Mouse (Mus musculus) embryonic facial prominence, embryonic 13.5 days (tissue): ENCODE measurements around the gene Cpd. TPM values are rescaled to one million over a fixed set of nuclear protein-coding genes. Genes with fewer than 3 reads are reported as not detected.

Source experiments
- ATAC-seq: fragments of 200-750 bp; cut with Nextera tagmentation; 2 replicates; pipeline ENCODE4 v1.8.0; 2017; ENCODE audit warnings: low read depth; ENCODE audit not compliant: insufficient number of reproducible peaks, insufficient read depth, low FRiP score, low TSS enrichment
- H3K27ac ChIP-seq: fragments of 300-500 bp; sonication (generic); 2 replicates; pipeline ENCODE4 v1.5.1; 2015; ENCODE audit warnings: moderate library complexity, mild to moderate bottlenecking, inconsistent platforms
- H3K27me3 ChIP-seq: fragments of 300-500 bp; sonication (generic); 2 replicates; pipeline ENCODE4 v1.6.1; 2015; ENCODE audit warnings: mild to moderate bottlenecking, inconsistent platforms
- H3K36me3 ChIP-seq: fragments of 300-500 bp; sonication (generic); 2 replicates; pipeline ENCODE4 v1.6.1; 2015; ENCODE audit warnings: mild to moderate bottlenecking, inconsistent platforms
- H3K4me1 ChIP-seq: fragments of 300-500 bp; sonication (generic); 2 replicates; pipeline ENCODE4 v1.6.1; 2015; ENCODE audit warnings: inconsistent platforms
- H3K4me2 ChIP-seq: fragments of 300-500 bp; sonication (generic); 2 replicates; pipeline ENCODE4 v1.6.1; 2015; ENCODE audit warnings: moderate library complexity, mild to moderate bottlenecking, inconsistent platforms
- H3K4me3 ChIP-seq: fragments of 300-500 bp; sonication (generic); 2 replicates; pipeline ENCODE4 v1.5.1; 2015; ENCODE audit warnings: mild to moderate bottlenecking, inconsistent platforms
- H3K9ac ChIP-seq: fragments of 300-500 bp; sonication (generic); 2 replicates; pipeline ENCODE4 v1.6.1; 2015; ENCODE audit warnings: mild to moderate bottlenecking, inconsistent platforms
- H3K9me3 ChIP-seq: fragments of 300-500 bp; sonication (generic); 2 replicates; pipeline ENCODE4 v1.6.1; 2016; ENCODE audit warnings: inconsistent platforms
- WGBS: fragments of 180-500 bp; shearing (Covaris S2); methylation state at CpG from one replicate; pipeline ENCODE4 v1.1.7; 2015; ENCODE audit warnings: mixed read lengths; 5-methylcytosine and 5-hydroxymethylcytosine counted together
- polyA plus RNA-seq: library from polyadenylated mRNA; unstranded; fragments of >200 nt; fragmentation: Nextera tagmentation; extraction: Ambion mirVana; gene quantifications from 2 replicates; pipeline ENCODE4 v1.2.1, GENCODE M21; 2015

Gene Cpd
- polyA plus RNA-seq, 1 experiment from 2014 or later = 9.7 TPM

GRCm38 (mm10) chr11:76846011-76846877 lies 574 bp downstream of the Cpd start:
- ATAC-seq = peak; percentile 22; the same call in 1 of the 2 replicates
- H3K27me3 ChIP-seq = no peaks in the 10 kb centered on the region
- no peaks in the 10 kb centered on the region for H3K9me3 ChIP-seq
- H3K4me1 ChIP-seq = peaks cover 32% of the 10 kb centered on the region
- H3K9ac ChIP-seq = peak overlapping the region; percentile 89
- under 1% methylated on average over 69 of the region's 90 CpGs for WGBS
- H3K4me3 ChIP-seq = peak overlapping the region; percentile 91
- no peaks in the 10 kb centered on the region for H3K36me3 ChIP-seq
- peak overlapping the region; percentile 82 for H3K27ac ChIP-seq
- H3K4me2 ChIP-seq = peak overlapping the region; percentile 98

GRCm38 (mm10) chr11:76845275-76845980 lies 1.4 kb downstream of the Cpd start:
- no peaks in the 10 kb centered on the region for H3K27me3 ChIP-seq
- no peaks in the 10 kb centered on the region for H3K9me3 ChIP-seq
- H3K36me3 ChIP-seq = no peaks in the 10 kb centered on the region
- ATAC-seq = no peak
- H3K4me2 ChIP-seq = peak overlapping the region; percentile 98
- peaks cover 32% of the 10 kb centered on the region for H3K4me1 ChIP-seq
- peak overlapping the region; percentile 91 for H3K4me3 ChIP-seq
- H3K27ac ChIP-seq = no peak overlapping the region
- 35% methylated on average over 15 of the region's 15 CpGs for WGBS
- peak overlapping the region; percentile 89 for H3K9ac ChIP-seq

- peaks cover 9% of the 10 kb centered on the region for H3K4me1 ChIP-seq
- 82% methylated on average over 4 of the region's 4 CpGs for WGBS
- no peak overlapping the region for H3K27ac ChIP-seq
- no peak for ATAC-seq
- H3K4me2 ChIP-seq = no peak overlapping the region
- no peaks in the 10 kb centered on the region for H3K9me3 ChIP-seq
- H3K9ac ChIP-seq = no peak overlapping the region
- no peak overlapping the region for H3K4me3 ChIP-seq
- H3K36me3 ChIP-seq = peaks cover 10% of the 10 kb centered on the region
- no peaks in the 10 kb centered on the region for H3K27me3 ChIP-seq
These were observed 8.2 kb downstream of the Cpd start for GRCm38 (mm10) chr11:76838573-76838972.

- H3K4me1 ChIP-seq = no peaks in the 10 kb centered on the region; the same call in 1 of the 2 replicates
- H3K27ac ChIP-seq = 0 out of 2 replicates have a peak overlapping the region, but pooled peaks have one; percentile 51
- H3K36me3 ChIP-seq = peaks cover 10% of the 10 kb centered on the region
- H3K4me2 ChIP-seq = no peak overlapping the region
- ATAC-seq = no peak
- H3K27me3 ChIP-seq = no peaks in the 10 kb centered on the region
- 52% methylated on average over 6 of the region's 6 CpGs for WGBS
- H3K4me3 ChIP-seq = no peak overlapping the region
- no peak overlapping the region for H3K9ac ChIP-seq
- no peaks in the 10 kb centered on the region for H3K9me3 ChIP-seq
These were observed 10.5 kb downstream of the Cpd start for GRCm38 (mm10) chr11:76836317-76836716.

GRCm38 (mm10) chr11:76835868-76836267 lies 10.9 kb downstream of the Cpd start:
- no peak for ATAC-seq
- H3K4me3 ChIP-seq = no peak overlapping the region
- no peak overlapping the region for H3K9ac ChIP-seq
- H3K4me1 ChIP-seq = no peaks in the 10 kb centered on the region; the same call in 1 of the 2 replicates
- no peaks in the 10 kb centered on the region for H3K27me3 ChIP-seq
- 49% methylated on average over 5 of the region's 5 CpGs for WGBS
- H3K36me3 ChIP-seq = peaks cover 10% of the 10 kb centered on the region
- H3K4me2 ChIP-seq = no peak overlapping the region
- peak overlapping the region; percentile 51 for H3K27ac ChIP-seq
- H3K9me3 ChIP-seq = no peaks in the 10 kb centered on the region

GRCm38 (mm10) chr11:76834665-76835064 lies 12.2 kb downstream of the Cpd start:
- Histone ChIP-seq H3K27me3 (no peaks in the 10 kb centered on the region), H3K36me3 (peaks cover 7% of the 10 kb centered on the region), H3K4me2 (no peak overlapping the region), H3K27ac (no peak overlapping the region), H3K9me3 (no peaks in the 10 kb centered on the region), H3K4me3 (no peak overlapping the region), H3K4me1 (no peaks in the 10 kb centered on the region; the same call in 1 of the 2 replicates), H3K9ac (no peak overlapping the region)
- WGBS = 93% methylated on average over 1 of the region's 1 CpGs
- ATAC-seq = no peak

- Histone ChIP-seq H3K4me3 (no peak overlapping the region), H3K36me3 (no peaks in the 10 kb centered on the region), H3K9ac (no peak overlapping the region), H3K9me3 (no peaks in the 10 kb centered on the region), H3K4me1 (peaks cover 20% of the 10 kb centered on the region), H3K27ac (no peak overlapping the region), H3K27me3 (no peaks in the 10 kb centered on the region), H3K4me2 (no peak overlapping the region)
- WGBS = 66% methylated on average over 9 of the region's 9 CpGs
- no peak for ATAC-seq
These were observed 21.9 kb downstream of the Cpd start for GRCm38 (mm10) chr11:76824885-76825265.

GRCm38 (mm10) chr11:76824238-76824884 lies 22.5 kb downstream of the Cpd start:
- Histone ChIP-seq H3K27ac (no peak overlapping the region), H3K9me3 (no peaks in the 10 kb centered on the region), H3K36me3 (no peaks in the 10 kb centered on the region), H3K4me1 (peaks cover 20% of the 10 kb centered on the region), H3K4me2 (no peak overlapping the region), H3K4me3 (no peak overlapping the region), H3K27me3 (no peaks in the 10 kb centered on the region), H3K9ac (no peak overlapping the region)
- ATAC-seq = no peak
- WGBS = 71% methylated on average over 7 of the region's 7 CpGs

- 91% methylated on average over 3 of the region's 3 CpGs for WGBS
- Histone ChIP-seq H3K9ac (no peak overlapping the region), H3K36me3 (no peaks in the 10 kb centered on the region), H3K4me1 (peaks cover 20% of the 10 kb centered on the region), H3K9me3 (no peaks in the 10 kb centered on the region), H3K27me3 (no peaks in the 10 kb centered on the region), H3K4me3 (no peak overlapping the region), H3K4me2 (no peak overlapping the region), H3K27ac (no peak overlapping the region)
- no peak for ATAC-seq
These were observed 23.2 kb downstream of the Cpd start for GRCm38 (mm10) chr11:76823641-76824040.

GRCm38 (mm10) chr11:76821353-76821752 lies 25.5 kb downstream of the Cpd start:
- 72% methylated on average over 3 of the region's 3 CpGs for WGBS

GRCm38 (mm10) chr11:76817664-76818063 lies 29.2 kb downstream of the Cpd start:
- ATAC-seq = no peak
- Histone ChIP-seq H3K4me3 (no peak overlapping the region), H3K27ac (no peak overlapping the region), H3K36me3 (peaks cover 10% of the 10 kb centered on the region), H3K9me3 (no peaks in the 10 kb centered on the region), H3K4me1 (no peaks in the 10 kb centered on the region), H3K9ac (no peak overlapping the region), H3K27me3 (no peaks in the 10 kb centered on the region), H3K4me2 (no peak overlapping the region)
- WGBS = 84% methylated on average over 3 of the region's 3 CpGs

More at GRCm38 (mm10) chr11:76821353-76821752, 25.5 kb downstream of the Cpd start:
- Histone ChIP-seq H3K9ac (no peak overlapping the region), H3K36me3 (no peaks in the 10 kb centered on the region), H3K4me3 (no peak overlapping the region), H3K27ac (no peak overlapping the region), H3K27me3 (no peaks in the 10 kb centered on the region), H3K9me3 (no peaks in the 10 kb centered on the region), H3K4me1 (peaks cover 10% of the 10 kb centered on the region), H3K4me2 (no peak overlapping the region)
- no peak for ATAC-seq
